Mouse (Mus musculus): ENCODE measurements around the gene Trappc4. TPM values are rescaled to one million over a fixed set of nuclear protein-coding genes. Genes with fewer than 3 reads are reported as not detected.

Trappc4 gene
- polyA plus RNA-seq, 1 experiment: 49.1 TPM

DNA sequence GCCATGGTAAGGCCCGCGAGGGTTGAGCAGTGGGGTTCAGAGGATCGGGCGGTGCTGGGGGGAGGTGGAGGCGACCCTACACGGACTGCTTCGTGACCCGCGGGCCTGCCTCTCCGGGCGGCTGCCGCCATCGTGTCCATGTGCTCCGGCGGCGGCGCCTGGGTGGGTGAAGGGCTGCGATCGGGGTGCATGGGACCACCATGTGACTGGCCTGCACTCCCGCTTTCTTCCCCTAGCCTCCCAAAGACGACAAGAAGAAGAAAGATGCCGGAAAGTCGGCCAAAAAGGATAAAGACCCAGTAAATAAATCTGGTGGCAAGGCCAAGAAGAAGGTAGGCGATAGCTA lies 325 bp upstream of the Trappc4 start:
- H3K4me1 ChIP-seq (replicated peaks; ENCODE audit: control insufficient read depth, insufficient read depth, low read length): peaks cover 6% of the 10 kb centered on the region; the same call in 1 of the 2 replicates
- H3K27me3 ChIP-seq (ENCODE audit: control insufficient read depth, insufficient read depth, low read length): no peaks in the 10 kb centered on the region
- DNase-seq: no peak
- TF ChIP-seq CTCF (IDR thresholded peaks at IDR 0.05; ENCODE audit: borderline replicate concordance, control insufficient read depth, extremely low read depth, insufficient read depth, low read length, poor library complexity) (0 out of 2 replicates have a peak, but pooled peaks have one; percentile 40), POLR2A (IDR thresholded peaks at IDR 0.05; ENCODE audit: control insufficient read depth, extremely low read depth, insufficient read depth, low read length, poor library complexity) (0 out of 2 replicates have a peak, but pooled peaks have one; percentile 19)
- H3K27ac ChIP-seq (ENCODE audit: control insufficient read depth, insufficient read depth, low read length): no peak overlapping the region
- H3K4me3 ChIP-seq (ENCODE audit: control insufficient read depth, insufficient read depth, low read length): peak overlapping the region; percentile 91
- H3K36me3 ChIP-seq (ENCODE audit: control insufficient read depth, insufficient read depth, low read length): peaks cover 38% of the 10 kb centered on the region
- under 1% methylated on average over 24 of the region's 24 CpGs for WGBS

DNA sequence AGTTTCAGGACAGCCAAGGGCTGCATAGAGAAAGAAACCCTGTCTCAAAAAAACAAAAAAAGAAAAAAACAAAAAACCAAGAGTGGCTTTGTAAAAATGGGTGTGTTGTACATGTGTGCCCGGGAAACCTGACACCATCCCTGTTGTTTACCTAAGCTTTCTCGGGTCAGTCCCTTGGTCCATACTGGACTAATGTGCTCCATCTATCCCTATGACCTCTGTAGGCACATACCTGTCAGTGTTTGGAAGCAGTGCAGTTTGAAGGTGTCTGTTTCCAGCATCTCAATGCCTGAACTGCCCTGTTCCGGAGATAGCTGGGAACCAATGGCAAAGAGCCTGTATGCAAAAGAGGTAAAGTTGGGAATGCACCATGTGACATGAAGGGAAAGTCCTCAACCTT lies 2.4 kb downstream of the Trappc4 start:
- Histone ChIP-seq H3K27ac (ENCODE audit: control insufficient read depth, insufficient read depth, low read length) (no peak overlapping the region), H3K36me3 (ENCODE audit: control insufficient read depth, insufficient read depth, low read length) (peaks cover 43% of the 10 kb centered on the region), H3K4me3 (ENCODE audit: control insufficient read depth, insufficient read depth, low read length) (no peak overlapping the region), H3K4me1 (replicated peaks; ENCODE audit: control insufficient read depth, insufficient read depth, low read length) (peaks cover 6% of the 10 kb centered on the region; the same call in 1 of the 2 replicates), H3K27me3 (ENCODE audit: control insufficient read depth, insufficient read depth, low read length) (no peaks in the 10 kb centered on the region)
- WGBS: 95% methylated on average over 3 of the region's 3 CpGs
- no peak for DNase-seq
- TF ChIP-seq CTCF (IDR thresholded peaks at IDR 0.05; ENCODE audit: borderline replicate concordance, control insufficient read depth, extremely low read depth, insufficient read depth, low read length, poor library complexity) (no peak), POLR2A (IDR thresholded peaks at IDR 0.05; ENCODE audit: control insufficient read depth, extremely low read depth, insufficient read depth, low read length, poor library complexity) (no peak)

DNA sequence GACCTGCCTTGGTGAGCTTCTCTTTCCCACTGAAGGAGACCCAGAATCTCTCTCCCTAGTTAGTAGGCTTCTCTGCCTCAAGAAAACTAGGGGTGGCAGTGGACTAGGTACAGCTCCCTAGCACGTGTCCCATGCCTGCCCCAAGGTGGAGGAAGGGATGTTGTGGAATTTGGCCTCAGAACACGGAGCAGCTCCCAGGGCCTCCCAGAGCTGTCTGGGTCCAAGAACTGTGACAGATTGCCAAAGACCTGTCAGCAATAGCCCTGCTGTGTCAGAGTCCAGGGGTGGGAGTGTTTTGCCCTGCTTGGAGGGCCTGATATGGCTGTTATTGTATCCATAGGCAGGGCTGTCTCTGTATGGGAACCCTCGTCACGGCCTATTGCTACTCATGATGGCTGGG lies 6.3 kb downstream of the Trappc4 start:
- no peak overlapping the region for H3K4me3 ChIP-seq (ENCODE audit: control insufficient read depth, insufficient read depth, low read length)
- DNase-seq: no peak
- H3K36me3 ChIP-seq (ENCODE audit: control insufficient read depth, insufficient read depth, low read length): peaks cover 36% of the 10 kb centered on the region
- H3K27me3 ChIP-seq (ENCODE audit: control insufficient read depth, insufficient read depth, low read length): no peaks in the 10 kb centered on the region
- WGBS: 92% methylated on average over 4 of the region's 4 CpGs
- no peak for TF ChIP-seq CTCF (IDR thresholded peaks at IDR 0.05; ENCODE audit: borderline replicate concordance, control insufficient read depth, extremely low read depth, insufficient read depth, low read length, poor library complexity)
- no peak for TF ChIP-seq POLR2A (IDR thresholded peaks at IDR 0.05; ENCODE audit: control insufficient read depth, extremely low read depth, insufficient read depth, low read length, poor library complexity)
- no peak overlapping the region for H3K27ac ChIP-seq (ENCODE audit: control insufficient read depth, insufficient read depth, low read length)
- peaks cover 15% of the 10 kb centered on the region for H3K4me1 ChIP-seq (replicated peaks; ENCODE audit: control insufficient read depth, insufficient read depth, low read length)

DNA sequence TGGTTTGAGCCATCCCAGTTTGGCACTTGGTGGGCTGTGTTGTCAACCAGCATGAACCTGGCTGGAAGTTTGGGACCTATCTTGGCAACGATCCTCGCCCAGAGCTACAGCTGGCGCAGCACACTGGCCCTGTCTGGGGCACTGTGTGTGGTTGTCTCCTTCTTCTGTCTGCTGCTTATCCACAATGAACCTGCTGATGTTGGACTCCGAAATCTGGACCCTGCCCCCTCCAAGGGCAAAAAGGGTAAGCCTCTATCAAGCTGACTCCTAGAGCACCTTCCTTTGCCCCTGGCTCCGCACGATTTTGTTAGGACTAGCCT lies 7.6 kb downstream of the Trappc4 start:
- no peak for TF ChIP-seq CTCF (IDR thresholded peaks at IDR 0.05; ENCODE audit: borderline replicate concordance, control insufficient read depth, extremely low read depth, insufficient read depth, low read length, poor library complexity)
- TF ChIP-seq POLR2A (IDR thresholded peaks at IDR 0.05; ENCODE audit: control insufficient read depth, extremely low read depth, insufficient read depth, low read length, poor library complexity): no peak
- no peak overlapping the region for H3K27ac ChIP-seq (ENCODE audit: control insufficient read depth, insufficient read depth, low read length)
- H3K36me3 ChIP-seq (ENCODE audit: control insufficient read depth, insufficient read depth, low read length): peaks cover 31% of the 10 kb centered on the region
- peaks cover 14% of the 10 kb centered on the region for H3K4me1 ChIP-seq (replicated peaks; ENCODE audit: control insufficient read depth, insufficient read depth, low read length)
- DNase-seq: no peak
- 96% methylated on average over 6 of the region's 6 CpGs for WGBS
- no peaks in the 10 kb centered on the region for H3K27me3 ChIP-seq (ENCODE audit: control insufficient read depth, insufficient read depth, low read length)
- no peak overlapping the region for H3K4me3 ChIP-seq (ENCODE audit: control insufficient read depth, insufficient read depth, low read length)

DNA sequence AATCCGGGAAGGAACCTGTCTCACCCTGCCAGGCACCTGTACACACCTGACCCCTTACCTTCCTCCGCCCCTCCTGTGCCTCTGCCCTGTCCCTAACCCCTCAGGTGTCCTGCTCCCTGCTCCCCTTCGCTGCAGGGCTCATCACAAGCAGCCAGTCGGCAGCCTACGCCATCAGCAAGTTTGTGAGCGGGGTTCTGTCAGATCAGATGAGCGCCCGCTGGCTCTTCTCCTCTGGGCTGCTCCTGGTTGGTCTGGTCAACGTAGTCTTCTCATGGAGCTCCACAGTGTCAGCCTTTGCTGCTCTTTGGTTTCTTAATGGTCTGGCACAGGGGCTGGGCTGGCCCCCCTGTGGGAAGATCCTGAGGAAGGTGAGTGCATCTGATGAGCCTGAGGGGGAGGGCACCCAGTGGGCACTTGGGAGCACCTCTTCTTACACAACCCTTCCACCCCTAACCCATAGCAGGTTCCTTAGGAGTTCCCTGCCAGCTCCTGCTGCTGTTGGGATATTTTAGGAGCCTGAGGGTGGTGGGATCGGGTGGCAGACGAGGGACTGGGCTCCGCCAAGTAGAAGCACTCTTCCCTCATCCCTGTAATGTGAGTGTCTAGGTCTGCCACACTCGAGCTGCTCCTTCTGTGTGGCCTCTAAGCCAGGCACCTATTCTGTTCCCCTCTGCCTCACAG lies 8.1 kb downstream of the Trappc4 start:
- no peak for DNase-seq
- peaks cover 26% of the 10 kb centered on the region for H3K36me3 ChIP-seq (ENCODE audit: control insufficient read depth, insufficient read depth, low read length)
- H3K27me3 ChIP-seq (ENCODE audit: control insufficient read depth, insufficient read depth, low read length): no peaks in the 10 kb centered on the region
- 95% methylated on average over 13 of the region's 13 CpGs for WGBS
- peaks cover 14% of the 10 kb centered on the region for H3K4me1 ChIP-seq (replicated peaks; ENCODE audit: control insufficient read depth, insufficient read depth, low read length)
- no peak overlapping the region for H3K4me3 ChIP-seq (ENCODE audit: control insufficient read depth, insufficient read depth, low read length)
- no peak for TF ChIP-seq POLR2A (IDR thresholded peaks at IDR 0.05; ENCODE audit: control insufficient read depth, extremely low read depth, insufficient read depth, low read length, poor library complexity)
- TF ChIP-seq CTCF (IDR thresholded peaks at IDR 0.05; ENCODE audit: borderline replicate concordance, control insufficient read depth, extremely low read depth, insufficient read depth, low read length, poor library complexity): no peak
- no peak overlapping the region for H3K27ac ChIP-seq (ENCODE audit: control insufficient read depth, insufficient read depth, low read length)

DNA sequence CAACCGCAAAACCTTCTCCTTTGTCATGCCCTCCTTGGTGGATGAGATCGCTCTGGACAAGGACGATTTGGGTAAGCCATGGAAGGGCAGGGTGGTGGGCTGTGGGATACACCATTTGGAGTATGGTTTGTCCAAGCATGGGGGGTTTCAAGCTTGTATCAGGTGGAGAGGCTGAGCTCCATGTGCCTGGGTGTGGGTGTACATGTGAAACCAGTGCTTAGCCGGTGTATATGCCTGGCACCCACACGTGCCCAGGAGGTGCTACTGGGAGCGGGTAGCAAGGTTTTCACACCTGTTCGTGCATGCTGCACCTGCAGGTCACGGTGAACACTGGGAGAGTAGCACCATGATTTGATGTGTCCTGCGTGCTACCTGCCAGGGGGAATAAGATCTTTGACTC lies 8.8 kb downstream of the Trappc4 start:
- H3K4me1 ChIP-seq (replicated peaks; ENCODE audit: control insufficient read depth, insufficient read depth, low read length): peaks cover 14% of the 10 kb centered on the region
- no peak overlapping the region for H3K4me3 ChIP-seq (ENCODE audit: control insufficient read depth, insufficient read depth, low read length)
- DNase-seq: no peak
- TF ChIP-seq POLR2A (IDR thresholded peaks at IDR 0.05; ENCODE audit: control insufficient read depth, extremely low read depth, insufficient read depth, low read length, poor library complexity): no peak
- TF ChIP-seq CTCF (IDR thresholded peaks at IDR 0.05; ENCODE audit: borderline replicate concordance, control insufficient read depth, extremely low read depth, insufficient read depth, low read length, poor library complexity): no peak
- 95% methylated on average over 9 of the region's 9 CpGs for whole genome bisulfite sequencing
- no peaks in the 10 kb centered on the region for H3K27me3 ChIP-seq (ENCODE audit: control insufficient read depth, insufficient read depth, low read length)
- no peak overlapping the region for H3K27ac ChIP-seq (ENCODE audit: control insufficient read depth, insufficient read depth, low read length)
- peaks cover 19% of the 10 kb centered on the region for H3K36me3 ChIP-seq (ENCODE audit: control insufficient read depth, insufficient read depth, low read length)

DNA sequence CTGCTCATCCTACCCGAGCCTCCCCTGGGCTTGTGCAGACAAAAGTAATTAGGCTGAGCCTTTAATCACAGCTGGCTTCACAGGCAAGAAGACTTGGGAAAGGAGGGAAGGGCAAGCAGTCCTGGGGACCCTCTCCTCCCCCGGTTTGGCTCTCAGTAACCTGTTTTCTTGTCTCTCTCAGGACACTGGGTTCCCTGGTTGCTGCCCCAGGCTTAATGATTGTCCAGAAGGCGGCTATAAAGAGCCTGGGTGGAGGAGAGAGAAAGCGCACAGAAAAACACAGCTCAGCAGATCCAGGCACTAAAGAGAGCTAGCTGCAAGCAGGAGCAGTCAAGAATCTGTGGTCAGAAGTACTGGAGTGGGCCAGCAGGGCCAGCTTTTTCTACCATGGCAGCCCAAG lies 9.3 kb downstream of the Trappc4 start:
- TF ChIP-seq POLR2A (IDR thresholded peaks at IDR 0.05; ENCODE audit: control insufficient read depth, extremely low read depth, insufficient read depth, low read length, poor library complexity): no peak
- no peak for TF ChIP-seq CTCF (IDR thresholded peaks at IDR 0.05; ENCODE audit: borderline replicate concordance, control insufficient read depth, extremely low read depth, insufficient read depth, low read length, poor library complexity)
- Histone ChIP-seq H3K36me3 (ENCODE audit: control insufficient read depth, insufficient read depth, low read length) (peaks cover 17% of the 10 kb centered on the region), H3K4me3 (ENCODE audit: control insufficient read depth, insufficient read depth, low read length) (no peak overlapping the region), H3K4me1 (replicated peaks; ENCODE audit: control insufficient read depth, insufficient read depth, low read length) (peaks cover 14% of the 10 kb centered on the region), H3K27me3 (ENCODE audit: control insufficient read depth, insufficient read depth, low read length) (no peaks in the 10 kb centered on the region), H3K27ac (ENCODE audit: control insufficient read depth, insufficient read depth, low read length) (no peak overlapping the region)
- no peak for DNase-seq
- WGBS: 69% methylated on average over 4 of the region's 4 CpGs
